Mouse (Mus musculus): Measurements from ENCODE around the gene Synpo2. TPM values are rescaled to one million over a fixed set of nuclear protein-coding genes. Genes with fewer than 3 reads are reported as not detected.
"Not testable (repeated sequence)": the region's sequence is repeated elsewhere in the genome, so short reads cannot be mapped to it uniquely, and the experiment has no call there.

Gene Synpo2
- total RNA-seq, 4 experiments from 2014 or later = 4.5 to 6.0 (median 5.7) TPM

GRCm38 (mm10) chr3:123131151-123131756 is 104.7 kb downstream of the Synpo2 start:
- no peak for DNase-seq (ENCODE audit: low spot score in 2 of 2)

- no peak for DNase-seq (ENCODE audit: low spot score in 2 of 2)
Observed at GRCm38 (mm10) chr3:123130314-123131150, 105.4 kb downstream of the Synpo2 start.

DNA sequence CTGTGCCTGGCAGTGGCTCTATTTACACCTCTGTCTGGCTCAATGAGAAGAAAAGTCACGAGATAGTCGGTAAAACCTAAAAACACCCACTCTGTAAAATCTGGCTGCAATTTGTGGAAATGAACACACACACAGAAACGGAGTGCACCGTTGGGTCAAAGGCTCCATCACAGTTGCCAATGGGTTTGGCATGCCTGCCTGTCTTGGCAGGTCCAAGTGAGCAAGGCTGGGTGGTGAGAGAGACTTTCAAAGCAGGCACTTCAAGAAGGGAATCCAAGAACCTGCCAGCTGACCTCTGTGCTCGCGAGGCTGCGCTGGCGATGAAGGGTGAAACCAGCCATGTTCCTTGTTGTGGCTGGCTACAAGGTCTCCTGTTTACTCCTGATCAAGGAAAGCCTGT is 107.2 kb downstream of the Synpo2 start:
- no peak for DNase-seq (ENCODE audit: low spot score in 2 of 2)

GRCm38 (mm10) chr3:123128091-123128490 is 107.9 kb downstream of the Synpo2 start:
- no peak for DNase-seq (ENCODE audit: low spot score in 2 of 2)

GRCm38 (mm10) chr3:123126741-123127140 is 109.2 kb downstream of the Synpo2 start:
- not testable (repeated sequence) for DNase-seq (ENCODE audit: low spot score in 2 of 2)

- DNase-seq (ENCODE audit: low spot score in 2 of 2) = no peak
Observed at GRCm38 (mm10) chr3:123123817-123124216, 112.1 kb downstream of the Synpo2 start.

DNA sequence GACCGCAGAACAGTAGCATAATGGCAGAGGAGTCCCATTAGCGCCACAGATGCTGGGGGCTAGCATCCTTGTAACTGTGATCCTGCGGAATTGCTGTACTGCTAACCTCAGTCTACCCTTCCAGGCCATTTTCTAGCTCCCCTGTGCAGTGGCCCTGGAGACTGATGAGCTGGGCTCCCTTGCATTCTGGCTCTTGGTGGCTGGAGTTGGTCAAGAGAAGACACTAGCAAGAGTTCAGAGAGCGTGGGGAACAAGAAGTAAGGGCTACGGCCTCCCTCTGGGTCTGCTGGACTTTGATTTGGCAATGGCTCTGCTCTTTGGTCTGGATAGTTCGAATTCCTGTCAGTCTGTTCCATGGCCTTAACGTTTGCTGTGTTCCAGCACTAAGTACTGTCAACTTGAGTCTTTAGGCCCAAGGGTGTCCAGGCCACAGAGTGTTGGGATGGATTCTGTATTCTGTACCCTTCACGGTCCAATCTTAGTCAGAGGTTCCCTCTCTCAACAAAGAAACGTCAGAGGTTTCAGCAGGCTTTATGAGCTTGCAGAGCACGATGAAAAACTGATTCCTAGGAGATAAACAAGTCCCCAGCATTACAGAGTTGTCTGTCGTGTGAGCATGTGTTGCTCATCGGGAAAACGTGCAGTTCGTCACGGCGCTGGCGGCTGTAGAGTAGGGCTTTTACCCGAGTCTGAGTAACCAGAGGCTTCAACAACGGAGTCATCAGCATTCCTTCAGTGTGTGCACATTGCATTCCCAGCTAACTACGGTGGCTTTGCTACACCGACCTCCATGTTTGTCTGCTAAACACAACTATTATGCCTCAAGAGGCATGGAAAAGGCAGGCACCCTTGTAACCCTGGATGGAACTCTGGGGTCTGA is 113.6 kb downstream of the Synpo2 start:
- no peak for DNase-seq (ENCODE audit: low spot score in 2 of 2)

DNA sequence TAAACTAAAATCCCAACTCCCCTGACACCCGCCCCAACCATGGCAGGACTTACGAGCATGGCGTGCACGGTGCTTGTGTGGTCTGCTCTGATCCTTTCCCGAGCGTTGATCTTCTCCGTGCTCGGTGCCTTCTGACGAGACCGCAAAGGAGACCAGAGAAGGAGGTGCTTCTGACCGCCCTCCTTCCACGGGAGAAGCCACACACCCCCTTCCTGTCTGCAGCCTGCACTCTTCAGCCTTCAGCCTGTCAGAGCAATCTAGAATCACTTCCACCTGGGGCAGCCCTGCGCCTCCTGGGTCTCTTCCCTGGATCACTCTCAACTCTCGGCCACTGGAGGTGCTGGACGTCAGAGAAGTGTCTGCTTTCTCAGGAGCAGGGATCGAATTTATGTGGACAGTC is 119.0 kb downstream of the Synpo2 start:
- DNase-seq (ENCODE audit: low spot score in 2 of 2) = no peak

GRCm38 (mm10) chr3:123115770-123116527 is 120.0 kb downstream of the Synpo2 start:
- no peak for DNase-seq (ENCODE audit: low spot score in 2 of 2)

DNA sequence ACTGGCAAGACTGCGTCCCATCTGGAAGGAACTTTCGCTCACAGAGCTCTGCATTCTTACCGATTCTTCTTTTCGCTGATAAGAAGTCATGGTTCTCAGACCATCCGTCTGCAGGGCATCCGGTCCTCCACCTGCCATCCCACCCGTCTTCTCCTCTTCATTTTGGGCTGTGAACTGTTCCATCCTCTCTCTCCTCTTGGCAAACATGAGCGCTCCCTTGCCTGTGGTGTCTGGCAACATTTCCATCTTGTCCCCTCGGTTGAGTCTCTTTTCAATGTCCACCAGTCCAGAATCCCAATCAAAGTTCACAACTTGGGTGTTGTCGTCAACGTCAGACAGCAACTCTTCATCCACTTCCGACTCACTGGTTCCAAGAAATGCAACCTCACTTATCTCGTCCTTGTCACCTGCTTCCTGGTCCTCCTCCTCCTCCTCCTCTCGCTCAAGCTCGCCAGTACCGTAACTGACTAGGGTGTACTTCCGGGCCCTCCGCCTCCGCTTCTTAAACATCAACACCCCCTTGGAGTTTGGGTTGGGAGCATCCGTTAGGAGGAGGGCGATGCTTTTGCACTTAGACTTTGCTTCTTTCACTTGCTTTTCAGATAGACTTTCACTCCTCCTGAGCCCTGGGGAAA is 121.8 kb downstream of the Synpo2 start:
- no peak for DNase-seq (ENCODE audit: low spot score in 2 of 2)

DNA sequence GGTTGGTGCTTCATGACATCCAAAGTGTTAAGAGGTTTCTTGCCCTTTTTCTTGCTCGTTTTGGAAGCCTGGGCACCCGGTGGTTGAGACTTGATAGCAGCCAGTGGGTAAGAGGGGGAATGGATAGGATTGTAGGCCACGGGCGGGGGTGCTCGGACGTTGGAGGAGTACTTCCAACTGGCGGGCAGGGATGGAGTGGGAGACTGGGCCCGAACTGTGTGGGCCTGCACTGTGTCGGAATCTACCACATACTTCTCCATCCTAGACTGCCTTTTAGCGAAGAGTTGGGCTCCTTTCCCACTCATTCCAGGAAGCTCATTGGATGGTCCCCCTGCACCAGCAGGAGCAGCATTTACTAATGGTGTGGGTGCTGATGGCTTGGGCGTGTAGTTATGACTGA is 123.2 kb downstream of the Synpo2 start:
- DNase-seq (ENCODE audit: low spot score in 2 of 2) = no peak

DNA sequence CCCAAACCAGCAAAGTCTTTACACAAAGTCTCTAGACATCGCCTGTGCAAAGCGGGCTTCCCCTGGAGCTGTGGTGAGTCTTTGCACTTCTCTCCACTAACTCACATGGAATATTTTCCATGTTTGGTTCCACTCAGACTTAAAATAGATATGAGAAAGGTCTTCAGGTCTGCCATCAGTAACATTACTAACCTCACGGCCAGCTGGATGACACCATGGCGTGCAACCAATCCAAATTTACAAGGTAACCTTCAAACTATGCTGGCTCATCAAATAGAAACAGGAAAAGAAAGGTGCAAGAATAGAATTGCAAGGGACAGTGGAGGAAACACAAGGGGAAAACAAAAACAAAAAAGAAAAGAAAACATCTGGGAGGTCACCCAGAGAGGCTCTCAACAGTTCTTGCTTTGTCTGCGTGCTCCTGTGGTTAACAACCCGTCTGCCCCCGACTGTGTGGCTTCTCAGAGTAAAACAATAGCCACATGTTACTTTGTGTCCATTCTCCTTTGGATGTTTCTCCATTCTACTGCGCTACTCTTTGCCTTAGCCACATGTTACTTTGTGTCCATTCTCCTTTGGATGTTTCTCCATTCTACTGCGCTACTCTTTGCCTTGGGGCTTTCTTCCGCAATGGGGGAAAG is 124.8 kb downstream of the Synpo2 start:
- DNase-seq (ENCODE audit: low spot score in 2 of 2) = no peak

- DNase-seq (ENCODE audit: low spot score in 2 of 2) = no peak
Observed at GRCm38 (mm10) chr3:123107830-123108549, 128.0 kb downstream of the Synpo2 start.

DNA sequence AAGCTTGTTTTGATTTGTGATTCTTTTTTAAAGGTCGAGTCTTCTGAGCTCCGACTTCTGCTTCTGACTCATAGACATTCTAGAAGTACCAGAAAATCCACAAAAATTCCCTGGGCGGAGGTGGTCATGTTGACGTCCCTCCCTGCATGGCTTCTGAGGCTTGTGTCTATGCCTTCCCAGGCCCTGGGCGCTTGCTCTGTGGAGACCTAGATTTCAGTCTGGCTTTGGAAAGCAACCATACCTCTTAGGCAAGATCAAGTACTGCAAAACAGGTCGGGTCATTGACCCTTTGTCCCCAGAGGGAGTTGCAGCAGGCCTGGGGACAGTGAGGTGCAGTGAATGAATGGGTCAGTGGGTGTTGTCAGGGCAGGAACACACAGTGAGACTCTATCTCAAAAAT is 131.6 kb downstream of the Synpo2 start:
- no peak for DNase-seq (ENCODE audit: low spot score in 2 of 2)

- peak; percentile 35 to 78 for DNase-seq (ENCODE audit: low spot score in 2 of 2)
Observed at GRCm38 (mm10) chr3:123103151-123103860, 132.6 kb downstream of the Synpo2 start.

DNA sequence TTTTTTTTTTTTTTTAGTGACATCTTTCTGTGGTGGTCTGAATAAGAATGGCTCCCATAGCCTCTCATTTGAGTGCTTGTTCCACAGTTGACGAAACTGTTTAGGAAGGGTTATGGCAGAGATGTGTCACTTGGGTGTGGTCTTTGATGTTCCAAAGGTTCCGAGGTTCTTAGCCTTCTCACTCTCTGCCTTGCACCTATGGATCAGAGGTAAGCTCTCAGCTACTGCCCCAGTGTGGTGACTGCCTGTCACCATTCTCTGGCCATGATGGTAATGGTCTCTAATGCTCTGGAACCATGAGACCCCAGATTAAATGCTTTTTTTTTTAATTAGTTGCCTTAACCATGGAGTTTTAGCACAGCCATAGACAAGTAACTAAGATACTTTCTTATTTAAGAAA is 134.2 kb downstream of the Synpo2 start:
- DNase-seq (ENCODE audit: low spot score in 2 of 2) = no peak

- DNase-seq (ENCODE audit: low spot score in 2 of 2) = no peak
Observed at GRCm38 (mm10) chr3:123095111-123095510, 140.8 kb downstream of the Synpo2 start.

- no peak for DNase-seq (ENCODE audit: low spot score in 2 of 2)
Observed at GRCm38 (mm10) chr3:123093640-123094361, 142.1 kb downstream of the Synpo2 start.

Data from layer of hippocampus, adult 8-10 months (tissue).